ENCODE assay signal across 8 mouse cellular contexts in genomic region chr3:35753825-35754767, GRCm38 (mm10). TPM values are rescaled to one million over a fixed set of nuclear protein-coding genes. Genes with fewer than 3 reads are reported as not detected.
DNase-seq lines count a peak whose midpoint lies in the region; ATAC-seq and TF ChIP-seq lines count a peak whose summit lies in the region.

Gene Atp11b (plus strand): TSS chr3:35754106.

- H3K27ac ChIP-seq in ES-Bruce4 (ENCODE audit: insufficient read depth, low read length): peak within 1 kb of the TSS; percentile 86
- H3K27ac ChIP-seq in forebrain, embryonic 13.5 days: peak within 1 kb of the TSS; percentile 88

- peak; percentile 96 for ATAC-seq in forebrain, embryonic 13.5 days
- ATAC-seq in neutrophil, adult 5-6 weeks (ENCODE audit: extremely low read depth, insufficient number of reproducible peaks, low FRiP score, poor library complexity, severe bottlenecking): peak; percentile 97

- TF ChIP-seq CTCF in ES-Bruce4 (IDR thresholded peaks at IDR 0.05; ENCODE audit: low read depth, low read length): no peak
- no peak for TF ChIP-seq CTCF in lung, adult 2 months (IDR thresholded peaks at IDR 0.05; ENCODE audit: insufficient read depth, low read length)

- no peaks in the 10 kb centered on the region for H3K27me3 ChIP-seq in ES-Bruce4 (ENCODE audit: control insufficient read depth, insufficient read depth, low read length, poor library complexity, severe bottlenecking)
- no peaks in the 10 kb centered on the region for H3K27me3 ChIP-seq in forebrain, embryonic 13.5 days

- peak within 1 kb of the TSS; percentile 69 for H3K4me2 ChIP-seq in forebrain, embryonic 13.5 days

- peak within 1 kb of the TSS; percentile 95 for H3K9ac ChIP-seq in ES-Bruce4 (ENCODE audit: low read depth, poor library complexity, severe bottlenecking)
- H3K9ac ChIP-seq in forebrain, embryonic 13.5 days: peak within 1 kb of the TSS; percentile 89

- peak within 1 kb of the TSS; percentile 86 for H3K4me3 ChIP-seq in ES-Bruce4 (ENCODE audit: low read depth, low read length)
- H3K4me3 ChIP-seq in forebrain, embryonic 13.5 days: peak within 1 kb of the TSS; percentile 84
- peak within 1 kb of the TSS; percentile 92 for H3K4me3 ChIP-seq in lung, adult 2 months (replicated peaks; ENCODE audit: extremely low read depth, low read depth, low read length)

- intact Hi-C loops in heart, postnatal 10 days (cut with DNase I): loop anchor here (2.0 to 5.0 kb wide), 2 partner anchors 177 to 308 kb away; no protein-coding TSS in a partner anchor

- DNase-seq in c-Kit-positive CD71-positive TER-119-positive erythroid progenitor cells, embryonic 14.5 days (ENCODE audit: low spot score): peak; percentile 82
- peak; percentile 81 to 85 for DNase-seq in heart, postnatal 10 days
- DNase-seq in large intestine, adult 2 months (ENCODE audit: low read depth, low spot score): peak; percentile 70
- DNase-seq in lung, adult 2 months: peak; percentile 82
- peak; percentile 82 to 87 for DNase-seq in thymus, adult 18-20 months

- WGBS in forebrain, embryonic 13.5 days: under 1% methylated on average over 79 of the region's 114 CpGs
- WGBS in large intestine, adult 2 months: under 1% methylated on average over 101 of the region's 114 CpGs
- 1% methylated on average over 111 of the region's 114 CpGs for WGBS in lung, adult 2 months

- peak; percentile 12 for TF ChIP-seq POLR2A in ES-Bruce4 (IDR thresholded peaks at IDR 0.05; ENCODE audit: insufficient read depth, low read length)
- peak; percentile 55; the same call in 1 of the 2 replicates for TF ChIP-seq POLR2A in lung, adult 2 months (IDR thresholded peaks at IDR 0.05; ENCODE audit: borderline replicate concordance, extremely low read depth, low read depth, low read length)

- peaks cover 1% of the 10 kb centered on the region for H3K4me1 ChIP-seq in ES-Bruce4 (ENCODE audit: control insufficient read depth, insufficient read depth, low read length)
- peaks cover 12% of the 10 kb centered on the region for H3K4me1 ChIP-seq in forebrain, embryonic 13.5 days
- no peaks in the 10 kb centered on the region; the same call in 1 of the 2 replicates for H3K4me1 ChIP-seq in lung, adult 2 months (ENCODE audit: control insufficient read depth, insufficient read depth, low read length)

- no peak for TF ChIP-seq EP300 in ES-Bruce4 (IDR thresholded peaks at IDR 0.05; ENCODE audit: insufficient read depth, low read depth, low read length)

- H3K9me3 ChIP-seq in ES-Bruce4 (replicated peaks; ENCODE audit: control insufficient read depth, insufficient read depth, low read length, poor library complexity, severe bottlenecking): no peaks in the 10 kb centered on the region
- no peaks in the 10 kb centered on the region for H3K9me3 ChIP-seq in forebrain, embryonic 13.5 days (replicated peaks)

- no peaks in the 10 kb centered on the region for H3K36me3 ChIP-seq in ES-Bruce4 (ENCODE audit: control insufficient read depth, insufficient read depth, low read length, poor library complexity, severe bottlenecking)
- H3K36me3 ChIP-seq in forebrain, embryonic 13.5 days (ENCODE audit: poor library complexity, severe bottlenecking): no peaks in the 10 kb centered on the region

RNA-seq across cellular contexts. Expression of gene Atp11b, which starts in this region (rescaled TPM):
- 76.6 and 82.5 TPM in 2 replicates for polyA plus RNA-seq in ES-Bruce4 (2011; ENCODE audit: insufficient read depth, insufficient read length, low read depth, missing spikeins)
- 20.4 and 23.5 TPM in 2 replicates for polyA plus RNA-seq in forebrain, embryonic 13.5 days (2015; fragmentation: Nextera tagmentation; extraction: Ambion mirVana)
- total RNA-seq in heart, postnatal 10 days (2021): 10 to 100 TPM; 33.2 to 36.2 TPM
- 54.6 and 66.6 TPM in 2 replicates for polyA plus RNA-seq in large intestine, adult 2 months (2012; rRNA removed)
- polyA plus RNA-seq in lung, adult 2 months (2012; rRNA removed): 12.1 and 16.4 TPM in 2 replicates
- total RNA-seq in neutrophil, adult 5-6 weeks (2017): 150 and 157 TPM in 2 replicates

Comparison
In these comparisons a context has a peak if more than half of its experiments do, and no peak if none do; other contexts are left out.
1. Peak in every context shown above with its lines: DNase-seq, ATAC-seq, H3K4me3 ChIP-seq and H3K27ac ChIP-seq.